Mouse (Mus musculus): Measurements from ENCODE around the gene Cald1. TPM values are rescaled to one million over a fixed set of nuclear protein-coding genes. Genes with fewer than 3 reads are reported as not detected.

Gene Cald1
- polyA plus RNA-seq, 1 experiment from 2014 or later = 132 TPM

DNA sequence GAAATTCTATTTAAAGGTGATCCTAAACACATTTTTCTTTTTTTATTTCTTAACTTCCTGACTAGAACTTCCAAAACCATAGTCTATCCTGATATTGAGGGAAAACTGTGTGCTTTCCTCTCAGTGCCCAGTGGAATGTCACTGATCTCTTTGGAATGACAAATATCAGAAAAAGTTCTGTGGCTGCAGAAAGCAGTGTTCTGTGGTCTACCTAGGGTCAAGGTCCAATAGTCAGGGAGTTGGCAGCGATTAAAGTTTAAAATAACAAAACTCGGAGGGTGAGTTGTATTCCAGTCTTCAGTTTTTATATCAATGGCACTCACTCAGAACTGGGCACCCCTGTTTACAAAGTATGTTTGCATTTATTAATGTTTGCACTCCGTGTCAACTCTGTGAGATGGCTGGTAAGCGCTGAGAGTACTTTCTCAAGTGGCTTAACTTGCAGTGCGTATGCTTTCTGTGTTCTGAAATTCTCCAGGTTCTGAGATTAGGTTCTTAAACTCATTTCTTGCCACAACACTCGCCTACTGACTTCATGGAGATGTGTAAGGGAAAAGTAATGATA lies 18.7 kb upstream of the Cald1 start:
- 93% methylated on average over 6 of the region's 6 CpGs for WGBS
- Histone ChIP-seq H3K4me1 (replicated peaks; ENCODE audit: control insufficient read depth, insufficient read depth, low read length) (no peaks in the 10 kb centered on the region), H3K36me3 (ENCODE audit: control insufficient read depth, insufficient read depth, low read length) (no peaks in the 10 kb centered on the region), H3K27ac (ENCODE audit: low read depth, low read length) (no peak overlapping the region), H3K9me3 (ENCODE audit: control insufficient read depth, low read length) (no peaks in the 10 kb centered on the region), H3K4me2 (ENCODE audit: low read depth, low read length, severe bottlenecking) (no peak overlapping the region), H3K27me3 (ENCODE audit: control insufficient read depth, insufficient read depth, low read length) (no peaks in the 10 kb centered on the region), H3K9ac (ENCODE audit: low read length) (no peak overlapping the region), H3K4me3 (ENCODE audit: low read depth, low read length) (no peak overlapping the region)
- DNase-seq (ENCODE audit: low spot score) = no peak
- no peak for ATAC-seq (replicated peaks; ENCODE audit: low FRiP score)

DNA sequence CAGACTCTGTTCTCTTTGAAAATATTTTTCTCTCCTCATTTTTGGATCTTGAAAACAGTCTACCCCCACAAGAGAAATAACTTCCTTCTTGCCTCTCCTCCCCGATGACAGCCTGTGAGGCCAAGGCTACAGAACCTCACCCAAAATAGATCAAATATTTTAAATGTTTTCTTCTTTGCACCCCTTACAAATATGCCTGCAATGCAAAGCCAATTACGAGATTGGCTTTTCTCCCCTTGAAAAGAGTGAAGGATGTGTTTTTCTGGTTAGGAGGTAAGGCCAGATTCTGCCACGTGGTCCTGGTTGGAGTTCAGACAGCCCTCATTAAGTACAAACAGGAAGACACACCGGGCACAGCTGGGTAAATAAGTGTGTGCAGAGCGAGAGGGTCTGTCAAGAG lies 14.9 kb upstream of the Cald1 start:
- WGBS = 71% methylated on average over 5 of the region's 5 CpGs
- DNase-seq (ENCODE audit: low spot score) (no peak), ATAC-seq (replicated peaks; ENCODE audit: low FRiP score) (no peak)
- Histone ChIP-seq H3K27me3 (ENCODE audit: control insufficient read depth, insufficient read depth, low read length) (no peaks in the 10 kb centered on the region), H3K27ac (ENCODE audit: low read depth, low read length) (no peak overlapping the region), H3K4me1 (replicated peaks; ENCODE audit: control insufficient read depth, insufficient read depth, low read length) (no peaks in the 10 kb centered on the region), H3K4me2 (ENCODE audit: low read depth, low read length, severe bottlenecking) (no peak overlapping the region), H3K9ac (ENCODE audit: low read length) (no peak overlapping the region), H3K36me3 (ENCODE audit: control insufficient read depth, insufficient read depth, low read length) (no peaks in the 10 kb centered on the region), H3K9me3 (ENCODE audit: control insufficient read depth, low read length) (no peaks in the 10 kb centered on the region), H3K4me3 (ENCODE audit: low read depth, low read length) (no peak overlapping the region)

DNA sequence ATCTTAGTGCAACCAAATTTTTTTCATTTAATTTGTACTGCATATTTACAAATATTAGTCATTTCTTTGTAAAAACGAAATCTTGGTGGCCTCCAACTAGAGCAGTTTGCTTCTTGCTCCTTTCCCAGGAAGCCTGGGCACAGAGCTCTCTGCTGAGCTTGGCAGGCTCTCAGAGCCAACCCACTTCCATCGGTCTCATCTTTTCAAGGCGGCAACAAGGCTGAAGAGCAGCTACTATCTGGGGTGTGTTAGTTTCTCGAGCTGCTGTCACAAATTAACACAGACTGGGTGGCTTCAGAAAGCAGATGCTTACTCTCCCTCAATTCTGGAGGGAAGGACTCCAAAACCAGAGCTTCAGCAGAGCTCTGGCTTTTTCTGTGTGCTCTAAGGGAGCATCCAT lies 10.2 kb upstream of the Cald1 start:
- H3K4me1 ChIP-seq (replicated peaks; ENCODE audit: control insufficient read depth, insufficient read depth, low read length) = no peaks in the 10 kb centered on the region
- H3K36me3 ChIP-seq (ENCODE audit: control insufficient read depth, insufficient read depth, low read length) = no peaks in the 10 kb centered on the region
- H3K4me3 ChIP-seq (ENCODE audit: low read depth, low read length) = no peak overlapping the region
- ATAC-seq (replicated peaks; ENCODE audit: low FRiP score) = no peak
- 84% methylated on average over 4 of the region's 4 CpGs for WGBS
- DNase-seq (ENCODE audit: low spot score) = no peak
- no peak overlapping the region for H3K9ac ChIP-seq (ENCODE audit: low read length)
- H3K27me3 ChIP-seq (ENCODE audit: control insufficient read depth, insufficient read depth, low read length) = no peaks in the 10 kb centered on the region
- H3K4me2 ChIP-seq (ENCODE audit: low read depth, low read length, severe bottlenecking) = no peak overlapping the region
- H3K27ac ChIP-seq (ENCODE audit: low read depth, low read length) = no peak overlapping the region
- no peaks in the 10 kb centered on the region for H3K9me3 ChIP-seq (ENCODE audit: control insufficient read depth, low read length)

DNA sequence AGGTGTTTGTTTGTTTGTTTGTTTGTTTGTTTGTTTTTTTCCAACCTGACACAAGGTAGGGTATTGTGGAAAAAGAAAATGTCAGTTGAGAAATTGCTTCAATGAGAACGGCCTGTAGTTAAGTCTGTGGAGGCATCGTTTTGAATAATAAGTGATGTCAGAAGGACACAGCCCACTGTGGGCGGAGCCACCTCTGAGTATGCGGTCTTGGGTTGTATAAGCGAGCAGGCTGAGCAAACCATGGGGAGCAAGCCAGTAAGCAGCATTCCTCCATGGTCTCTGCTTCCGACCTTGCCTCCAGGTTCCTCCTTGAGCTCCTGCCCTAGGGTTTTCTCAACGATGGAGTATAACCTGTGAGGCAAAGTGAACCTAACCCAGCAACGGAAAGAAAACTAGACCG lies 7.6 kb upstream of the Cald1 start:
- ATAC-seq (replicated peaks; ENCODE audit: low FRiP score) (no peak), DNase-seq (ENCODE audit: low spot score) (no peak)
- Histone ChIP-seq H3K4me3 (ENCODE audit: low read depth, low read length) (no peak overlapping the region), H3K27me3 (ENCODE audit: control insufficient read depth, insufficient read depth, low read length) (no peaks in the 10 kb centered on the region), H3K9ac (ENCODE audit: low read length) (no peak overlapping the region), H3K36me3 (ENCODE audit: control insufficient read depth, insufficient read depth, low read length) (no peaks in the 10 kb centered on the region), H3K9me3 (ENCODE audit: control insufficient read depth, low read length) (no peaks in the 10 kb centered on the region), H3K4me2 (ENCODE audit: low read depth, low read length, severe bottlenecking) (no peak overlapping the region), H3K4me1 (replicated peaks; ENCODE audit: control insufficient read depth, insufficient read depth, low read length) (no peaks in the 10 kb centered on the region), H3K27ac (ENCODE audit: low read depth, low read length) (no peak overlapping the region)
- WGBS = 91% methylated on average over 9 of the region's 9 CpGs

DNA sequence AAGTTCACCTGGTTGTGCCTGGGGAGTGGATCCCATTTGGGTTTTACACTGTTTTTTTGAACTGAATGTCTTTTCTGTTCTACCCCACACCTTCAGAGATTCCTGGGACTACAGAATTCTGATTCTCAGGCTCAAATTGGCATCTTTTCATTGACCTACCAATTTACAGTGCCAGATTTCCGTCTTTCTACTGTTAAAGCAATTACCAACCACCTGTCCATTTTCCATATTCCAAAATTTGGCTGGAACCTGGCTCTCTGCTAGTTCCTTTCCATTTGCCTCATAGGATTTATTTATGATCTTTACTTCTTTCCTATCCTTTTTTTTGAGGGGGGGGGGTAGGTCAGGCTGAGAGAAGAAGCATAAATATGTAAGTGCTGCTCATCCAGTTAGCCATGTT lies 4.9 kb upstream of the Cald1 start:
- H3K4me2 ChIP-seq (ENCODE audit: low read depth, low read length, severe bottlenecking) = no peak overlapping the region
- H3K27ac ChIP-seq (ENCODE audit: low read depth, low read length) = no peak overlapping the region
- no peaks in the 10 kb centered on the region for H3K27me3 ChIP-seq (ENCODE audit: control insufficient read depth, insufficient read depth, low read length)
- no peak for ATAC-seq (replicated peaks; ENCODE audit: low FRiP score)
- no peak for DNase-seq (ENCODE audit: low spot score)
- H3K9me3 ChIP-seq (ENCODE audit: control insufficient read depth, low read length) = no peaks in the 10 kb centered on the region
- H3K9ac ChIP-seq (ENCODE audit: low read length) = no peak overlapping the region
- no peaks in the 10 kb centered on the region for H3K36me3 ChIP-seq (ENCODE audit: control insufficient read depth, insufficient read depth, low read length)
- WGBS = 89% methylated on average over 1 of the region's 1 CpGs
- H3K4me1 ChIP-seq (replicated peaks; ENCODE audit: control insufficient read depth, insufficient read depth, low read length) = 0 out of 2 replicates have a peak, but pooled peaks cover 4% of the 10 kb centered on the region
- no peak overlapping the region for H3K4me3 ChIP-seq (ENCODE audit: low read depth, low read length)

DNA sequence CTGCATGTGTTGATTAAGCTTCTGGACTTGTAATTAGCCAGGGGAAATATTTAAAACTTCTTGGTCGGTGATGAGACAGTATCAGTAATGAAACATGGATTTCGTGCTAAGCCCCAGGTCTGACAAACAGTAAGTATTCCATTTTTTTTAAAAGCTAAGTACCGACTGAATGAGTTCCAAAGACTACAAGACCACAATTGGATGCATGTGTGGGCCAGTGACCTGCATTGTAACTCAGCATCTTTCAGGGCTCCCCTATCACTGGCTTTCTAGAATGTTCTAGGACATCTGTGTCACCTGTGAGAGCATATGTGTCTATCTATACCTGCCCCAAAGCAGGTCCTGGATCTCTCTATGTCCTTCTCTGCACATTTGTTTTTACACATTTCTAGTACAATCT lies 984 bp upstream of the Cald1 start:
- ATAC-seq (replicated peaks; ENCODE audit: low FRiP score) (no peak), DNase-seq (ENCODE audit: low spot score) (no peak)
- H3K9ac ChIP-seq (ENCODE audit: low read length) = no peak overlapping the region
- no peaks in the 10 kb centered on the region for H3K27me3 ChIP-seq (ENCODE audit: control insufficient read depth, insufficient read depth, low read length)
- WGBS = 57% methylated on average over 3 of the region's 3 CpGs
- no peaks in the 10 kb centered on the region for H3K9me3 ChIP-seq (ENCODE audit: control insufficient read depth, low read length)
- peaks cover 5% of the 10 kb centered on the region; the same call in 1 of the 2 replicates for H3K4me1 ChIP-seq (replicated peaks; ENCODE audit: control insufficient read depth, insufficient read depth, low read length)
- no peaks in the 10 kb centered on the region for H3K36me3 ChIP-seq (ENCODE audit: control insufficient read depth, insufficient read depth, low read length)
- H3K4me2 ChIP-seq (ENCODE audit: low read depth, low read length, severe bottlenecking) = no peak overlapping the region
- H3K4me3 ChIP-seq (ENCODE audit: low read depth, low read length) = no peak overlapping the region
- no peak overlapping the region for H3K27ac ChIP-seq (ENCODE audit: low read depth, low read length)

DNA sequence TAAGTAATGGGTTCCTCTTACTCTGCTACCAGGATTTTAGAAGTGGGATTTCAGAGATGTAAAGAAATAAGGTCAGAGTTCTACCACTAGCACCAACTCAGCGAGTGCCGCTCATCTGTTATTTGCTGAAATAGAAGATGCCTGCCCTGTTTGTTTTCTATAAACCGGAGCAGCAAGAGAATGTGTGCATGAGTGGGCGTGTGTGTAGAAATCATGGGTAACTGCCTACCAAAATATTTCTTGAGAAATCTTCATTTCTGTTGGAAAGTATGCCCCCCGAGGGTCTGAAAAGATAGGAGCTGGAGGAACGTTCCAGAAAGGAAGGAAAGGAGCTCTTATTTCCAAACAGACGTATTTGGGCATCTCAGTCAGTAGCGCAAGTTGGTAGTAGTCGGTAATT lies 871 bp downstream of the Cald1 start:
- H3K4me2 ChIP-seq (ENCODE audit: low read depth, low read length, severe bottlenecking) = peak overlapping the region; percentile 44; the same call in 1 of the 2 replicates
- H3K4me3 ChIP-seq (ENCODE audit: low read depth, low read length) = peak overlapping the region; percentile 24; the same call in 1 of the 2 replicates
- no peak overlapping the region for H3K9ac ChIP-seq (ENCODE audit: low read length)
- H3K4me1 ChIP-seq (replicated peaks; ENCODE audit: control insufficient read depth, insufficient read depth, low read length) = peaks cover 5% of the 10 kb centered on the region; the same call in 1 of the 2 replicates
- no peak overlapping the region for H3K27ac ChIP-seq (ENCODE audit: low read depth, low read length)
- WGBS = 64% methylated on average over 9 of the region's 9 CpGs
- H3K9me3 ChIP-seq (ENCODE audit: control insufficient read depth, low read length) = no peaks in the 10 kb centered on the region
- DNase-seq (ENCODE audit: low spot score) (no peak), ATAC-seq (replicated peaks; ENCODE audit: low FRiP score) (no peak)
- no peaks in the 10 kb centered on the region for H3K27me3 ChIP-seq (ENCODE audit: control insufficient read depth, insufficient read depth, low read length)
- H3K36me3 ChIP-seq (ENCODE audit: control insufficient read depth, insufficient read depth, low read length) = no peaks in the 10 kb centered on the region

DNA sequence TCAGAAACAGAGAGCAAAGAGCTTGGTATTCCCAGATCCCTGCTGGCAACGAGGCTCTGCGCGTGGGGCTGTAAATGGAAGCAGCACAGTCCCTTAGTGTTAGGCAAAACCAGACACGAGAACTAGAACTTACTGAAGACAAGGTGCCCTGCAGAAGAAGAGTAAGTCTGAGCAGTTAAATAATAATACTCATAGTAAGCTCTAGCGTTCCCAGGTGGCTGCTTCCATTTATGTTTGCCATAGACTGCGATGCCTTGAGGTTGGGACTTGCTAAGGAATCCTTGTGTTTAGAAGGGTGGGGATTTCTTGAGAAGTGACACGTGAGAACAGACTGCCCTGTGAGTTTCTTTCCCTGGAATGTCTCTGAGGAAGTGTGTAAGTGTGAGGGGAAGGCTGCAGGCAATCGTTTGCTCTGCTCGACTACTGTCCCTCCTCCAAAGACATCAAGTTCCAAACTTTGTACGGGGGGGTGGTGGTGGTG lies 1.4 kb downstream of the Cald1 start:
- Histone ChIP-seq H3K4me3 (ENCODE audit: low read depth, low read length) (peak overlapping the region; percentile 24; the same call in 1 of the 2 replicates), H3K9ac (ENCODE audit: low read length) (no peak overlapping the region)
- WGBS = 63% methylated on average over 10 of the region's 10 CpGs

DNA sequence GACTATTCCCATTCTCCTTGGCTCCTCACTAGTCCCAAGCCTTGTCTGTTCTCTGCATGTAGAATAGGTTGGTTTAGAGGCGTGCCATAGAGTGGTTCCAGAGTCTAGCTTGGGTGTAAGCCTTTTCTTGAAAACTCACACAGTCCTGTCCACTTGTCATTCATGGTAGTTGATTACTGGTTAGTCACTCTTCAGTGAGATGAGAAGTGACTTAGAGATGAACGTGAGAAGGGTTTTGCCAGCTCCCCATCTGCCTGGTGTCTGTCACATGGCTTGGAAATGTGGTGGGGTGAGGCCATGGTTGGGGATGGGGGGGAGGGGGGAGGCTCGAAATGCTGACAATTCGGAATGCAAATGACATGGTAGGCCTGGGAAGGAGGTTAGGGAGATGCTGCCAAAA lies 2.5 kb downstream of the Cald1 start:
- no peak for ATAC-seq (replicated peaks; ENCODE audit: low FRiP score)
- Histone ChIP-seq H3K4me1 (replicated peaks; ENCODE audit: control insufficient read depth, insufficient read depth, low read length) (peaks cover 5% of the 10 kb centered on the region; the same call in 1 of the 2 replicates), H3K36me3 (ENCODE audit: control insufficient read depth, insufficient read depth, low read length) (no peaks in the 10 kb centered on the region), H3K4me2 (ENCODE audit: low read depth, low read length, severe bottlenecking) (no peak overlapping the region), H3K27ac (ENCODE audit: low read depth, low read length) (no peak overlapping the region), H3K4me3 (ENCODE audit: low read depth, low read length) (no peak overlapping the region), H3K9ac (ENCODE audit: low read length) (no peak overlapping the region), H3K9me3 (ENCODE audit: control insufficient read depth, low read length) (no peaks in the 10 kb centered on the region), H3K27me3 (ENCODE audit: control insufficient read depth, insufficient read depth, low read length) (no peaks in the 10 kb centered on the region)
- 85% methylated on average over 4 of the region's 4 CpGs for WGBS
- DNase-seq (ENCODE audit: low spot score) = no peak

More for the DNA sequence above, 1.4 kb downstream of the Cald1 start:
- Histone ChIP-seq H3K36me3 (ENCODE audit: control insufficient read depth, insufficient read depth, low read length) (no peaks in the 10 kb centered on the region), H3K4me1 (replicated peaks; ENCODE audit: control insufficient read depth, insufficient read depth, low read length) (peaks cover 5% of the 10 kb centered on the region; the same call in 1 of the 2 replicates), H3K9me3 (ENCODE audit: control insufficient read depth, low read length) (no peaks in the 10 kb centered on the region), H3K27ac (ENCODE audit: low read depth, low read length) (no peak overlapping the region), H3K4me2 (ENCODE audit: low read depth, low read length, severe bottlenecking) (peak overlapping the region; percentile 9; the same call in 1 of the 2 replicates), H3K27me3 (ENCODE audit: control insufficient read depth, insufficient read depth, low read length) (no peaks in the 10 kb centered on the region)
- no peak for DNase-seq (ENCODE audit: low spot score)
- no peak for ATAC-seq (replicated peaks; ENCODE audit: low FRiP score)
